Comparison of ENCODE assay signal across 1 mouse cellular context in the genomic region with DNA sequence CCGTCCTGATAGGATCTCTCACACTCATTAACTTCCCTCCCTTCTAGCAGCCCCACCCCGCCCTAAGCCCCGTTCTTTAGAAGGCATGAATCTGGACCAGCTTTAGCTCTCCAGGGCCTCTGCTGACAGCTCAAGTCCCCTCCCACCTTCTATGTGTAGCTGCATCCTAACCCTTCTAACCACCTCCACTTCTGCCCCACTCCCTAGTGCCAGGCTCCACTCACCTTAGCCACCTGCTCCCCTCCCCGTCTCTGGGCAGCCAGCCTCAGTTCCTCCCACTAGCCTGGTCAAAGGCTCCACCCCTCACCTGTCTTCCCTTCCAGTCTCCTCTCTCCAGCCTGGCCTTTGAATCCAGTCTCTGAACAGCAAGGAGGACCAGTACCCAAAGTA.
A peak's percentile ranks its signal among the peaks of the same experiment; 100 is the strongest.
TF ChIP-seq lines count a peak whose summit lies in the region.

No protein-coding gene starts in this region.

TF ChIP-seq in CH12.LX, 34 proteins besides CTCF, POLR2A, EP300 and RAD21:
- TF ChIP-seq ETS1 (conservative IDR thresholded peaks at IDR 0.05; ENCODE audit: low read depth, low read length): no peak
- TF ChIP-seq SIN3A (IDR thresholded peaks at IDR 0.05; ENCODE audit: low read length): 0 out of 2 replicates have a peak, but pooled peaks have one; percentile 31
- no peak for TF ChIP-seq MYC (IDR thresholded peaks at IDR 0.05; ENCODE audit: low read depth, low read length)
- TF ChIP-seq E2F4 (IDR thresholded peaks at IDR 0.05; ENCODE audit: insufficient replicate concordance, low read depth, low read length): no peak
- TF ChIP-seq TCF12 (IDR thresholded peaks at IDR 0.05; ENCODE audit: low read depth, low read length): 0 out of 2 replicates have a peak, but pooled peaks have one; percentile 3
